Mouse (Mus musculus): Measurements from ENCODE around the gene L3mbtl3. TPM values are rescaled to one million over a fixed set of nuclear protein-coding genes. Genes with fewer than 3 reads are reported as not detected.
A peak's percentile ranks its signal among the peaks of the same experiment; 100 is the strongest.

L3mbtl3 gene
- total and polyA plus RNA-seq, 3 experiments = 11.8 to 19.5 (median 18.0) TPM

DNA sequence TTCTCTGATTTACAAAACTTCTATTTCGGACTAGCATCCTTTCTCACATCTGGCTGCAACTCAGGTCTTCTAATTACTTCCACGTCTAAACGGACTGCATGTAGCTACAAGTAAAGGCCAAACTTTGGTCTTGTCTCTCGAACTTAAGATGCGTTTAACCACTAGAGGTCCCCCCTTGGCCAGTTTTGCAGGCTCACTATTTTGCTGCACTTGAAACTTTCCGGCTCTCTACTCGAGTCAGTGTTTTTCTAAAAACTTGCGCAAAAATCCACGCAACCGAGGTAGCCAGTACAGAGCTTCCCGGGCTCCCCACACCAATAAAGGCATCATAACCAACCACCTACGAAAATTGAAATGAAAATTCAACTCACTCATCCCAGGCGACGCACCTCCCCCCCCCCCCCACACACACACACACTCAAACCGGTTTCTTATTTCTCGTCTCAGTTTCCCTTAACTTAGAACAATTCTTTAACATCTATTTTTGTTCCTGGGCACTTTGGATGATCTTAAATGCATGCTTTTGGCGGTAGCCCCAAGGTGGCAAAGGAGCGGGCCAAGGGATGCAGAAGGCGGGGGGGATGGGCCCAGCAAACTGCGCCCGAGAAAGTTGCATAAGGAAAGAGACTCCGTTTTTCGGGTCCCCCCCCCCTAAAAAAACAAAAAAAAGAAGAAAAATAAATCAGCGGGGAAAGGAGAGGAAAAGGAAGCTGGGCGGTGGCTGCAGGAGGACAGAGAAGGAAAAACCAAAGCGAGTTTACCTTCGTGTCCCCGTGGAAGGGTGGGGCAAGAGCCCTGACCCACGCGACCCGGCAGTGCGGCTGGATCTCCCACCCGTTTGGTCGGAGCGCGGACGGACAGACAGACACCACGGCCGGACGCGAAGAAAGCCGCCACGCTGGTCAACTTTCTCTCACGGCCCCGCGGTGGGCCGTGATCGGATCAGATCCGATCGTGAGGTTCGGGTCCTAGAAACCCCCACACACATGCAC lies 2.5 kb downstream of the L3mbtl3 start (continued):
- no peak for TF ChIP-seq RCOR1 (conservative IDR thresholded peaks at IDR 0.05; ENCODE audit: low read depth, low read length)

DNA sequence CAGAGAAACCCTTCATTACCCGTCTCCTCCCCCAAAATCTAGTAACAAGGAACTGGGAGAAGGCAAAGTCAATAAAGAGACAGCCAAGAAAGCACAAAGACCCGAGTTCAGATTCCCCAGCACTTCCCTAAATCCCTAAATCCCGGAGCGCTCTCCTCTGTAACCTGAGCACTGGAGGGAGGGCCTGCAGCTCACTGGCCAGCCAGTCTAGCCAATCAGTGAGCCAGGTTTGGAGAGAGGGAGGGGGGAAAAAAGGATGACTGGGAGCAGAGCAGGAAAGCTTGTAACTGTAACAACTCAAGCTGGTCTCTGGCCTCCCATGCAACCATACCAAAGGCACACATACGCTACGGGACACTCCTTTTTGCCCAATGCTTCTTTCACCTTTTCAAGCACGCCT lies 4.4 kb downstream of the L3mbtl3 start:
- no peaks in the 10 kb centered on the region for H3K9me3 ChIP-seq (replicated peaks; ENCODE audit: low read length)
- H3K4me1 ChIP-seq (ENCODE audit: control insufficient read depth in 1 of 2, insufficient read depth in 2 of 2) = peaks cover 4 to 27% of the 10 kb centered on the region in 2 experiments
- dilution Hi-C loops (cut with MboI; ENCODE audit: extremely low pct_ligation_motif_present, extremely low pct_unique_long_range_greater_than_20kb, low sequenced_read_pairs) = no loop called here
- H3K79me2 ChIP-seq (replicated peaks; ENCODE audit: control insufficient read depth, extremely low read depth, insufficient read depth, poor library complexity, severe bottlenecking) = peaks cover 40% of the 10 kb centered on the region
- H3K4me2 ChIP-seq (ENCODE audit: insufficient read depth, low read depth, poor library complexity, severe bottlenecking) = peak overlapping the region; percentile 34; the same call in 1 of the 2 replicates
- H3K36me3 ChIP-seq (replicated peaks in 1 of 2; ENCODE audit: control insufficient read depth in 1 of 2, insufficient read depth in 1 of 2, low read length in 1 of 2) = peaks cover 4 to 27% of the 10 kb centered on the region in 2 experiments
- no peaks in the 10 kb centered on the region for H3K27me3 ChIP-seq (replicated peaks)
- no peak overlapping the region for H3K9ac ChIP-seq (ENCODE audit: insufficient read depth, low read depth)
- H3K27ac ChIP-seq (ENCODE audit: insufficient read depth, low read depth) = no peak overlapping the region
- in situ Hi-C loops (cut with MboI; ENCODE audit: low pct_ligation_motif_present, low pct_unique_long_range_greater_than_20kb, low sequenced_read_pairs) = loop anchor here (25.0 kb wide), 1 partner anchor 516 kb away; no protein-coding TSS in a partner anchor
- DNase-seq (ENCODE audit: extremely low read depth) = peak; percentile 19
- TF ChIP-seq ZMIZ1 (IDR thresholded peaks at IDR 0.05; ENCODE audit: low read depth, low read length) = no peak
- TF ChIP-seq BHLHE40 (IDR thresholded peaks at IDR 0.05; ENCODE audit: low read depth, low read length) = no peak
- TF ChIP-seq POLR2AphosphoS2 (IDR thresholded peaks at IDR 0.05; ENCODE audit: low read depth, low read length) = no peak
- TF ChIP-seq USF1 (IDR thresholded peaks at IDR 0.05; ENCODE audit: low read depth, low read length) = no peak
- no peak for TF ChIP-seq TBP (conservative IDR thresholded peaks at IDR 0.05; ENCODE audit: low read depth, low read length)
- TF ChIP-seq JUN (IDR thresholded peaks at IDR 0.05; ENCODE audit: insufficient read depth, low read depth, low read length) = no peak
- no peak for TF ChIP-seq MAX (IDR thresholded peaks at IDR 0.05; ENCODE audit: low read length)
- no peak for TF ChIP-seq ZC3H11A (IDR thresholded peaks at IDR 0.05; ENCODE audit: low read depth, low read length)
- TF ChIP-seq POLR2A (IDR thresholded peaks at IDR 0.05; ENCODE audit: low read depth, low read length) = no peak
- TF ChIP-seq JUND (conservative IDR thresholded peaks at IDR 0.05; ENCODE audit: low read depth, low read length) = no peak
- TF ChIP-seq MYC (IDR thresholded peaks at IDR 0.05; ENCODE audit: low read depth, low read length) = no peak
- peak overlapping the region in 1 of 3 experiments; percentile 16 for H3K4me3 ChIP-seq (replicated peaks in 1 of 3; ENCODE audit: low read depth in 2 of 3, low read length in 2 of 3, poor library complexity in 1 of 3)

DNA sequence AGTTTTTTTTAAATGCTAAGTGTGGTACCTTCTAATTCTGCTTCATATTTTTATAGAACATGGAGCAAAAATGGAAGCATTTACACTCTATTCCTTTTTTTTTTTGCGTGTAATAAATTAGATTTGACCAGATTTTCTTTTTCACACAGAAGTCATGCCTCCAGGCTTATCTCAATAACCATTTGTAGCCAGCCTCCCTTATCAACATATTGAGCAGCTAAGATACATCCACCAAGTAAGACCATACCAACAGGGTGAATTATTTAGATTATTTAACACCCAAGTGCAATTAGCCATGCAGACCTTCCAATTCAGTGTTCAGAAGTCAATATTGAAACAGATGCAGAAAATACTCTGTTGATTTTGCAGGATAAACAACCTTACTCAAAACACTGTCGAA lies 10.8 kb downstream of the L3mbtl3 start:
- H3K27me3 ChIP-seq (replicated peaks) = no peaks in the 10 kb centered on the region
- H3K4me1 ChIP-seq (ENCODE audit: control insufficient read depth in 1 of 2, insufficient read depth in 2 of 2) = peaks cover 6 to 32% of the 10 kb centered on the region in 2 experiments; a peak in 3 of 4 replicates
- in situ Hi-C loops (cut with MboI; ENCODE audit: low pct_ligation_motif_present, low pct_unique_long_range_greater_than_20kb, low sequenced_read_pairs) (loop anchor here (25.0 kb wide), 1 partner anchor 522 kb away; no protein-coding TSS in a partner anchor), dilution Hi-C loops (cut with MboI; ENCODE audit: extremely low pct_ligation_motif_present, extremely low pct_unique_long_range_greater_than_20kb, low sequenced_read_pairs) (no loop called here)
- no peak overlapping the region for H3K9ac ChIP-seq (ENCODE audit: insufficient read depth, low read depth)
- no peak overlapping the region for H3K4me3 ChIP-seq (replicated peaks in 1 of 3; ENCODE audit: low read depth in 2 of 3, low read length in 2 of 3, poor library complexity in 1 of 3)
- no peak for TF ChIP-seq PAX5 (IDR thresholded peaks at IDR 0.05; ENCODE audit: low read length)
- TF ChIP-seq MEF2A (IDR thresholded peaks at IDR 0.05; ENCODE audit: borderline replicate concordance, low read depth, low read length) = no peak
- TF ChIP-seq UBTF (IDR thresholded peaks at IDR 0.05; ENCODE audit: low read depth, low read length) = no peak
- no peak for TF ChIP-seq RCOR1 (conservative IDR thresholded peaks at IDR 0.05; ENCODE audit: low read depth, low read length)
- no peak for TF ChIP-seq POLR2A (IDR thresholded peaks at IDR 0.05; ENCODE audit: low read depth, low read length)
- TF ChIP-seq NRF1 (IDR thresholded peaks at IDR 0.05; ENCODE audit: low read depth, low read length) = no peak
- peaks cover 17% of the 10 kb centered on the region; the same call in 1 of the 2 replicates for H3K79me2 ChIP-seq (replicated peaks; ENCODE audit: control insufficient read depth, extremely low read depth, insufficient read depth, poor library complexity, severe bottlenecking)
- H3K9me3 ChIP-seq (replicated peaks; ENCODE audit: low read length) = no peaks in the 10 kb centered on the region
- H3K4me2 ChIP-seq (ENCODE audit: insufficient read depth, low read depth, poor library complexity, severe bottlenecking) = peak overlapping the region; percentile 56; the same call in 1 of the 2 replicates
- no peak overlapping the region for H3K27ac ChIP-seq (ENCODE audit: insufficient read depth, low read depth)
- no peak for DNase-seq (ENCODE audit: extremely low read depth)
- peaks cover 6 to 44% of the 10 kb centered on the region in 2 experiments for H3K36me3 ChIP-seq (replicated peaks in 1 of 2; ENCODE audit: control insufficient read depth in 1 of 2, insufficient read depth in 1 of 2, low read length in 1 of 2)
